Mouse (Mus musculus) liver, embryonic 14.5 days (tissue): Measurements from ENCODE around the gene Tmem223.

ENCODE experiments used
- CTCF ChIP-seq: IDR thresholded peaks from 2 replicates; pipeline ENCODE4 v1.5.1; 2016; ENCODE audit warnings: antibody characterized with exemption, low read depth, control low read depth
- EP300 ChIP-seq: IDR thresholded peaks from 2 replicates; pipeline ENCODE4 v1.6.1; 2016; ENCODE audit warnings: antibody characterized with exemption, low read depth

- TF ChIP-seq CTCF = peak; percentile 21
- 0 out of 2 replicates have a peak, but pooled peaks have one; percentile 25 for TF ChIP-seq EP300
Observed at GRCm38 (mm10) chr19:8774086-8774835, 3.5 kb downstream of the Tmem223 start, which contains the start of gene Tmem179b.
